Mouse (Mus musculus) small intestine, adult 2 months (tissue): ENCODE results near the gene Rpp25l.

Experiments used
- CTCF ChIP-seq: fragments of 200-500 bp; IDR thresholded peaks from 2 replicates; pipeline ENCODE4 v1.5.1; 2012; ENCODE audit warnings: low read depth, mild to moderate bottlenecking, control low read depth, inconsistent platforms, low read length, moderate library complexity, mixed read lengths; ENCODE audit not compliant: insufficient replicate concordance, insufficient read length; ENCODE audit errors: extremely low read depth
- POLR2A ChIP-seq: fragments of 200-500 bp; IDR thresholded peaks from 2 replicates; pipeline ENCODE4 v1.6.1; 2012; ENCODE audit warnings: low read depth, mild to moderate bottlenecking, control low read depth, inconsistent platforms, low read length, moderate library complexity

DNA sequence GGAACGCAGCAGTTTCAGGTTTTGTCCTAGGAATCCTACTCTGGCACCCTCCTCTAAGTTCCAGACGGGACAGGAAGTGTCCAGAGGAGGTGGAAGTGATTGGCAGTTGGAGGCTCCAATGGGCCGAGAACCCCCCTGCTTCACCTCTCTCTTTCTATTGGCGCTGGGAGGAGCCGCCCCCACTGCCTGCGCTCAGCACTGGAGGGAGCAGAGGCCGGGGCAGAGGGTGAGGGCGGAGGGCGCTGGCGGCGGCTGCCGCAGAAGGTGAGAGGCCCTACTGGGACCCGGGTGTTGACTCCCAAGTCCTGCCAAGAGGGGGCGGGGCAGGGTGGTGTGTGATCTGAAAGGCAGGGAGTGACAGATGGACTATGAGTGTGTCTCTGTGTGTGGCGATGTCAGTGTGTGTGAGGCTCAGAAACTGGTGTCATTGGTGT is 47.0 kb upstream of the Rpp25l start:
- TF ChIP-seq CTCF: no peak
- peak; percentile 63 for TF ChIP-seq POLR2A
